Mouse (Mus musculus): Measurements from ENCODE around the gene Phb2.

DNA sequence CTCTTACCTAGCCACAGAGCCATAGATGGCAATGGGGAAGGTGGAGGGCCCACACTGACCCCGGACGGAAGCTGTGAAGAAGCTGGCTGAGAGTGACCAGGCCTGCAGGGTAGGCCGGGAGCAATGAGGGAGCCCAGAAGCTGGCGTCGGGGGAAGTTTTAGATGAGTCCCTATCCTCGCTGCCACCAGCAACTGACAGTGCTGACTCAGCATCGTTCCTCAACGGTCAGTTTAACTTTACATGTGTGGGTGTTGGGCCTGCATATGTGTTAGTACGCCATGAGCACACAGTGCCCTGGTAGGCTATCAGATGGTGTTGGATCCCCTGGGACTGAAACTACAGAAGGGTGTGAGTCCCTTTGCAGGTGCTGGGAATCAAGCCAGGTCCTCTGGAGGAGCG is 12.3 kb downstream of the Phb2 start:
- TF ChIP-seq TAL1 (IDR thresholded peaks at IDR 0.05; ENCODE audit: low read length): no peak
- no peak for TF ChIP-seq GATA1 (IDR thresholded peaks at IDR 0.05; ENCODE audit: low read length)
